Comparison of ENCODE assay signal across 25 mouse cellular contexts in genomic region chr15:9122989-9123388, GRCm38 (mm10). TPM values are rescaled to one million over a fixed set of nuclear protein-coding genes. Genes with fewer than 3 reads are reported as not detected.
DNase-seq lines count a peak whose midpoint lies in the region; ATAC-seq lines count a peak whose summit lies in the region.
"Had no signal": no experiment of that assay in that cellular context is flagged by ENCODE, and none has a peak within 500 bp of the region (broad histone marks: within the 10 kb centered on the region; RNA-seq: fewer than 3 reads in every experiment).

No protein-coding gene starts in this region.

- peak; percentile 27; the same call in 1 of the 2 replicates for ATAC-seq in neutrophil, adult 5-6 weeks (ENCODE audit: extremely low read depth, insufficient number of reproducible peaks, low FRiP score, poor library complexity, severe bottlenecking)
- ATAC-seq: activated CD4-positive, CD25-positive, alpha-beta regulatory T cell, adult 4 months; CD4-positive, CD25-positive, alpha-beta regulatory T cell, adult 4 months; forebrain, embryonic 13.5 days; forebrain, postnatal 0 days; hindbrain, embryonic 16.5 days; Patski had no signal

- H3K27ac ChIP-seq in macrophage, result peak overlapping the region; percentile 82
- H3K27ac ChIP-seq: embryonic facial prominence, embryonic 10.5 days; forebrain, embryonic 13.5 days; gastrocnemius, adult 2 months; heart, embryonic 10.5 days; hindbrain, embryonic 12.5 days had no signal

- WGBS in macrophage (ENCODE audit: missing documents), result 8% methylated on average over 4 of the region's 4 CpGs

- peaks cover 15% of the 10 kb centered on the region; the same call in 1 of the 2 replicates for H3K36me3 ChIP-seq in macrophage (ENCODE audit: inconsistent target)

- peak; percentile 55 for DNase-seq in heart, adult 11 months
- no peak for DNase-seq in heart, adult 9 months (ENCODE audit: low spot score in 2 of 2)
- peak; percentile 24 for DNase-seq in lung, postnatal 36 days
- DNase-seq in lung, adult 18-20 months, result no peak
- no peak for DNase-seq in cerebellum, adult 8-10 months
- DNase-seq in retina, postnatal 1 day, result no peak
- DNase-seq: adrenal gland, postnatal 14 days; B cell, adult 2 months; cerebellum, adult 18-20 months; cerebellum, postnatal 10 days; forebrain, postnatal 0 days; gastrocnemius, adult 2 months; gastrocnemius, postnatal 25 days; heart, postnatal 10 days; heart, postnatal 4 days had no signal

- H3K4me3 ChIP-seq in macrophage (ENCODE audit: inconsistent target), result no peak overlapping the region
- H3K4me3 ChIP-seq: embryonic facial prominence, embryonic 10.5 days; forebrain, embryonic 13.5 days; gastrocnemius, adult 2 months; heart, embryonic 10.5 days; hindbrain, embryonic 12.5 days had no signal

- peaks cover 47% of the 10 kb centered on the region for H3K79me2 ChIP-seq in macrophage (ENCODE audit: inconsistent target)

RNA-seq across cellular contexts. Expression of gene Lmbrd2, which starts 17.4 kb away (rescaled TPM):
- 100 to 1,000 TPM in 2 of 26 experiments, 10 to 100 TPM in 22, 1 to 10 TPM in 2; 9.4 to 116 (median 55.5) TPM for total RNA-seq in macrophage (2018; cell fraction: chromatin; rRNA removed)
- total RNA-seq in macrophage (2018; cell fraction: cytosol; rRNA removed), result 10 to 100 TPM; 21.2 to 97.6 (median 50.1) TPM
- 100 to 1,000 TPM in 3 of 26 experiments, 10 to 100 TPM in 23; 16.9 to 134 (median 60.0) TPM for total RNA-seq in macrophage (2018; cell fraction: nucleus; rRNA removed)
- 27.7 to 35.1 TPM (median 34.0 TPM) in 3 replicates for polyA plus RNA-seq in macrophage (2018)
- total RNA-seq in neutrophil, adult 5-6 weeks (2017), result 4.3 and 5.0 TPM in 2 replicates

RNA-seq across cellular contexts. Expression of gene Skp2, which starts 32.2 kb away (rescaled TPM):
- 10 to 100 TPM in 17 of 26 experiments, 1 to 10 TPM in 9; 3.1 to 79.0 (median 15.4) TPM for total RNA-seq in macrophage (2018; cell fraction: chromatin; rRNA removed)
- total RNA-seq in macrophage (2018; cell fraction: cytosol; rRNA removed), result 10 to 100 TPM in 9 of 26 experiments, 1 to 10 TPM in 16, under 1 TPM in 1; 0.53 to 15.6 (median 8.8) TPM
- 10 to 100 TPM in 16 of 26 experiments, 1 to 10 TPM in 10; 2.5 to 68.6 (median 14.6) TPM for total RNA-seq in macrophage (2018; cell fraction: nucleus; rRNA removed)
- 11.8 to 12.1 TPM (median 11.9 TPM) in 3 replicates for polyA plus RNA-seq in macrophage (2018)
- total RNA-seq in neutrophil, adult 5-6 weeks (2017), result 2.9 and 3.6 TPM in 2 replicates

RNA-seq across cellular contexts. Expression of gene Nadk2, which starts 51.9 kb away (rescaled TPM):
- total RNA-seq in macrophage (2018; cell fraction: chromatin; rRNA removed), result 10 to 100 TPM in 18 of 26 experiments, 1 to 10 TPM in 8; 1.2 to 43.8 (median 17.9) TPM
- total RNA-seq in macrophage (2018; cell fraction: cytosol; rRNA removed), result 10 to 100 TPM in 8 of 26 experiments, 1 to 10 TPM in 18; 3.4 to 13.6 (median 7.4) TPM
- total RNA-seq in macrophage (2018; cell fraction: nucleus; rRNA removed), result 10 to 100 TPM in 9 of 26 experiments, 1 to 10 TPM in 17; 3.0 to 27.6 (median 8.3) TPM
- polyA plus RNA-seq in macrophage (2018), result 7.8 to 10.3 TPM (median 8.3 TPM) in 3 replicates
- total RNA-seq in neutrophil, adult 5-6 weeks (2017), result 49.5 and 49.6 TPM in 2 replicates

Comparison
In these comparisons a context has a peak if more than half of its experiments do, and no peak if none do; other contexts are left out.
1. DNase-seq: peak in heart, adult 11 months (single experiment) and lung, postnatal 36 days (single experiment); none in heart, adult 9 months (0 of 2), lung, adult 18-20 months (0 of 2), cerebellum, adult 8-10 months (single experiment) and retina, postnatal 1 day (single experiment).